Mouse (Mus musculus) subcutaneous adipose tissue, adult 2 months (tissue): Measurements from ENCODE around the gene Il21. TPM values are rescaled to one million over a fixed set of nuclear protein-coding genes. Genes with fewer than 3 reads are reported as not detected.

Experiments
- polyA plus RNA-seq: library from polyadenylated mRNA; depleted of rRNA; stranded (reverse); fragments of >200 nt; gene quantifications from 2 replicates; pipeline ENCODE4 v1.2.3, GENCODE M21; 2012; ENCODE audit warnings: low replicate concordance; rRNA removed

Gene Il21
- not detected in 2 replicates for polyA plus RNA-seq

GRCm38 (mm10) chr3:37232586-37233222, at the start of gene Il21:
Il21 (minus strand) TSS chr3:37232636.

Other genes starting within 250 kb of the Il21 start
- gene Adad1, start 169.1 kb downstream of the Il21 start, polyA plus RNA-seq, result not detected in 2 replicates
- gene Il2, start 106.7 kb downstream of the Il21 start, polyA plus RNA-seq, result not detected in 2 replicates
- 0.92 and 2.3 TPM in 2 replicates for gene Bbs12, start 79.9 kb upstream of the Il21 start, polyA plus RNA-seq
- gene Cetn4, start 80.1 kb upstream of the Il21 start, polyA plus RNA-seq, result 0.46 and 0.70 TPM in 2 replicates
- 10.0 and 14.7 TPM in 2 replicates for gene Fgf2, start 115.7 kb upstream of the Il21 start, polyA plus RNA-seq
- 3.1 and 3.3 TPM in 2 replicates for gene Spata5, start 187.3 kb upstream of the Il21 start, polyA plus RNA-seq
- 20.3 and 21.1 TPM in 2 replicates for gene Nudt6, start 187.6 kb upstream of the Il21 start, polyA plus RNA-seq